Mouse (Mus musculus) liver, postnatal 0 days (tissue): Measurements from ENCODE around the gene Pdhb.

Source experiments
- CTCF ChIP-seq: sonication (generic); IDR thresholded peaks from 2 replicates; pipeline ENCODE4 v1.5.1; 2016; ENCODE audit warnings: antibody characterized with exemption, low read depth
- EP300 ChIP-seq: IDR thresholded peaks from 2 replicates; pipeline ENCODE4 v1.6.1; 2016; ENCODE audit warnings: antibody characterized with exemption, low read depth, mild to moderate bottlenecking

GRCm38 (mm10) chr14:8146611-8147223, 26.1 kb downstream of the Pdhb start:
- TF ChIP-seq EP300 (no peak), CTCF (no peak)
